Comparison of ENCODE assay signal across 10 mouse cellular contexts in genomic region chr19:50440246-50440910, GRCm38 (mm10).
DNase-seq lines count a peak whose midpoint lies in the region; ATAC-seq lines count a peak whose summit lies in the region.
"Had no signal": no experiment of that assay in that cellular context is flagged by ENCODE, and none has a peak within 500 bp of the region (broad histone marks: within the 10 kb centered on the region; RNA-seq: fewer than 3 reads in every experiment).

No protein-coding gene starts in this region.

- H3K9me3 ChIP-seq in kidney, embryonic 16.5 days (ENCODE audit: low read length): no peaks in the 10 kb centered on the region
- H3K9me3 ChIP-seq in hindbrain, embryonic 12.5 days (replicated peaks): no peaks in the 10 kb centered on the region

- 0 out of 2 replicates have a peak overlapping the region, but pooled peaks have one; percentile 20 for H3K27ac ChIP-seq in kidney, embryonic 16.5 days (ENCODE audit: low read length)
- H3K27ac ChIP-seq in hindbrain, embryonic 12.5 days: peak overlapping the region; percentile 41

- no peaks in the 10 kb centered on the region for H3K27me3 ChIP-seq in kidney, embryonic 16.5 days (ENCODE audit: insufficient read depth, low read length)
- no peaks in the 10 kb centered on the region for H3K27me3 ChIP-seq in hindbrain, embryonic 12.5 days

- H3K36me3 ChIP-seq in kidney, embryonic 16.5 days (ENCODE audit: insufficient read depth, low read length): no peaks in the 10 kb centered on the region
- H3K36me3 ChIP-seq in hindbrain, embryonic 12.5 days: no peaks in the 10 kb centered on the region

- no peak overlapping the region for H3K4me3 ChIP-seq in kidney, embryonic 16.5 days (ENCODE audit: low read length)
- H3K4me3 ChIP-seq in hindbrain, embryonic 12.5 days: peak overlapping the region; percentile 10; the same call in 1 of the 2 replicates

- peaks cover 16% of the 10 kb centered on the region for H3K4me1 ChIP-seq in kidney, embryonic 16.5 days (ENCODE audit: insufficient read depth, low read length)
- peaks cover 36% of the 10 kb centered on the region for H3K4me1 ChIP-seq in hindbrain, embryonic 12.5 days

- WGBS in kidney, embryonic 16.5 days: 9% methylated on average over 10 of the region's 11 CpGs
- 2% methylated on average over 11 of the region's 11 CpGs for WGBS in hindbrain, embryonic 12.5 days

- no peak; the same call in 1 of the 2 replicates for ATAC-seq in kidney, embryonic 16.5 days (ENCODE audit: low FRiP score, low TSS enrichment)
- ATAC-seq in hindbrain, embryonic 12.5 days (ENCODE audit: low FRiP score): peak; percentile 83
- ATAC-seq: Patski had no signal

- no peak for DNase-seq in kidney, postnatal 14 days
- peak; percentile 54 for DNase-seq in embryo, embryonic 9.5 days (ENCODE audit: extremely low spot score)
- peak; percentile 41 for DNase-seq in neural tube, embryonic 10.5 days (ENCODE audit: extremely low spot score, low spot score)
- no peak for DNase-seq in layer of hippocampus, adult 11-12 months (ENCODE audit: low spot score)
- no peak for DNase-seq in adrenal gland, postnatal 4 days (ENCODE audit: low spot score in 2 of 2)
- DNase-seq in right cerebral cortex, postnatal 4 days: no peak
- DNase-seq: lung, adult 18-20 months had no signal

- peak overlapping the region; percentile 47 for H3K4me2 ChIP-seq in kidney, embryonic 16.5 days (replicated peaks; ENCODE audit: low read depth, low read length)
- H3K4me2 ChIP-seq in hindbrain, embryonic 12.5 days (replicated peaks): peak overlapping the region; percentile 48

- peak overlapping the region; percentile 31; the same call in 1 of the 2 replicates for H3K9ac ChIP-seq in kidney, embryonic 16.5 days (replicated peaks; ENCODE audit: low read length)
- no peak overlapping the region for H3K9ac ChIP-seq in hindbrain, embryonic 12.5 days

Comparison
In these comparisons a context has a peak if more than half of its experiments do, and no peak if none do; other contexts are left out.
1. DNase-seq: peak in embryo, embryonic 9.5 days (single experiment) and neural tube, embryonic 10.5 days (single experiment); none in kidney, postnatal 14 days (single experiment), layer of hippocampus, adult 11-12 months (single experiment), adrenal gland, postnatal 4 days (0 of 2) and right cerebral cortex, postnatal 4 days (single experiment).